Mouse (Mus musculus) embryonic facial prominence, embryonic 15.5 days (tissue): ENCODE data around the gene Fam81b. TPM values are rescaled to one million over a fixed set of nuclear protein-coding genes. Genes with fewer than 3 reads are reported as not detected.
"Not testable (repeated sequence)": the region's sequence is repeated elsewhere in the genome, so short reads cannot be mapped to it uniquely, and the experiment has no call there.

Source experiments
- ATAC-seq: fragments of 200-750 bp; cut with Nextera tagmentation; 2 replicates; pipeline ENCODE4 v1.8.0; 2017; ENCODE audit warnings: low read depth, moderate TSS enrichment; ENCODE audit not compliant: insufficient number of reproducible peaks, low FRiP score, low TSS enrichment
- H3K27ac ChIP-seq: fragments of 300-500 bp; sonication (generic); replicated peaks from 2 replicates; pipeline ENCODE4 v1.5.1; 2015; ENCODE audit warnings: mild to moderate bottlenecking, inconsistent platforms
- H3K27me3 ChIP-seq: fragments of 300-500 bp; sonication (generic); 2 replicates; pipeline ENCODE4 v1.6.1; 2015; ENCODE audit warnings: inconsistent platforms
- H3K36me3 ChIP-seq: fragments of 300-500 bp; sonication (generic); 2 replicates; pipeline ENCODE4 v1.6.1; 2015; ENCODE audit warnings: mild to moderate bottlenecking, inconsistent platforms
- H3K4me1 ChIP-seq: fragments of 300-500 bp; sonication (generic); 2 replicates; pipeline ENCODE4 v1.6.1; 2015; ENCODE audit warnings: inconsistent platforms
- H3K4me2 ChIP-seq: fragments of 300-500 bp; sonication (generic); replicated peaks from 2 replicates; pipeline ENCODE4 v1.6.1; 2015; ENCODE audit warnings: mild to moderate bottlenecking, inconsistent platforms
- H3K4me3 ChIP-seq: fragments of 300-500 bp; sonication (generic); replicated peaks from 2 replicates; pipeline ENCODE4 v1.5.1; 2015; ENCODE audit warnings: mild to moderate bottlenecking, inconsistent platforms
- H3K9ac ChIP-seq: fragments of 300-500 bp; sonication (generic); 2 replicates; pipeline ENCODE4 v1.6.1; 2015; ENCODE audit warnings: inconsistent platforms
- H3K9me3 ChIP-seq: fragments of 300-500 bp; sonication (generic); replicated peaks from 2 replicates; pipeline ENCODE4 v1.6.1; 2016; ENCODE audit warnings: inconsistent platforms
- WGBS: fragments of 180-500 bp; shearing (Covaris S2); methylation state at CpG from one replicate; pipeline ENCODE4 v1.1.7; 2015; 5-methylcytosine and 5-hydroxymethylcytosine counted together
- polyA plus RNA-seq: library from polyadenylated mRNA; unstranded; fragments of >200 nt; fragmentation: Nextera tagmentation; extraction: Ambion mirVana; gene quantifications from 2 replicates; pipeline ENCODE4 v1.2.1, GENCODE M21; 2015

Fam81b gene
- polyA plus RNA-seq, result 2.3 and 2.9 TPM in 2 replicates

GRCm38 (mm10) chr13:76304637-76305122 lies at the start of gene Fam81b:
TSS of gene Fam81b (minus strand) at chr13:76305072.
- Histone ChIP-seq H3K9me3 (no peaks in the 10 kb centered on the region), H3K27me3 (no peaks in the 10 kb centered on the region), H3K4me1 (no peaks in the 10 kb centered on the region), H3K4me2 (no peak within 1 kb of the TSS), H3K9ac (no peak within 1 kb of the TSS), H3K4me3 (no peak within 1 kb of the TSS), H3K27ac (no peak within 1 kb of the TSS), H3K36me3 (no peaks in the 10 kb centered on the region)
- no peak for ATAC-seq
- WGBS, result 35% methylated on average over 7 of the region's 7 CpGs

GRCm38 (mm10) chr13:76345941-76346340 lies 41.1 kb upstream of the Fam81b start:
- not testable (repeated sequence) for H3K9ac ChIP-seq, H3K4me2 ChIP-seq, ATAC-seq, H3K36me3 ChIP-seq, H3K4me1 ChIP-seq, H3K27ac ChIP-seq, H3K9me3 ChIP-seq, H3K27me3 ChIP-seq, H3K4me3 ChIP-seq
- 83% methylated on average over 19 of the region's 21 CpGs for WGBS

- Histone ChIP-seq H3K27me3 (no peaks in the 10 kb centered on the region), H3K27ac (no peak overlapping the region), H3K36me3 (no peaks in the 10 kb centered on the region), H3K4me3 (no peak overlapping the region), H3K9ac (no peak overlapping the region), H3K4me2 (no peak overlapping the region), H3K9me3 (no peaks in the 10 kb centered on the region), H3K4me1 (no peaks in the 10 kb centered on the region)
- ATAC-seq, result no peak
- 41% methylated on average over 3 of the region's 3 CpGs for WGBS
Observed at GRCm38 (mm10) chr13:76318635-76319034, 13.8 kb upstream of the Fam81b start.

GRCm38 (mm10) chr13:76311580-76311979 lies 6.7 kb upstream of the Fam81b start:
- Histone ChIP-seq H3K36me3 (no peaks in the 10 kb centered on the region), H3K27ac (no peak overlapping the region), H3K4me3 (no peak overlapping the region), H3K27me3 (no peaks in the 10 kb centered on the region), H3K9me3 (no peaks in the 10 kb centered on the region), H3K9ac (no peak overlapping the region), H3K4me2 (no peak overlapping the region), H3K4me1 (no peaks in the 10 kb centered on the region)
- ATAC-seq, result no peak
- WGBS, result 84% methylated on average over 7 of the region's 7 CpGs

- H3K4me1 ChIP-seq, result no peaks in the 10 kb centered on the region
- 30% methylated on average over 1 of the region's 1 CpGs for WGBS
- H3K27me3 ChIP-seq, result no peaks in the 10 kb centered on the region
- H3K4me2 ChIP-seq, result no peak overlapping the region
- H3K9ac ChIP-seq, result no peak overlapping the region
- no peak overlapping the region for H3K4me3 ChIP-seq
- H3K27ac ChIP-seq, result no peak overlapping the region
- no peak for ATAC-seq
- H3K36me3 ChIP-seq, result no peaks in the 10 kb centered on the region
- H3K9me3 ChIP-seq, result no peaks in the 10 kb centered on the region
Observed at GRCm38 (mm10) chr13:76308811-76309210, 3.9 kb upstream of the Fam81b start.

- H3K27ac ChIP-seq, result no peak overlapping the region
- H3K4me1 ChIP-seq, result no peaks in the 10 kb centered on the region
- H3K4me3 ChIP-seq, result no peak overlapping the region
- H3K9me3 ChIP-seq, result no peaks in the 10 kb centered on the region
- H3K27me3 ChIP-seq, result no peaks in the 10 kb centered on the region
- WGBS, result 61% methylated on average over 2 of the region's 2 CpGs
- no peaks in the 10 kb centered on the region for H3K36me3 ChIP-seq
- no peak overlapping the region for H3K4me2 ChIP-seq
- no peak for ATAC-seq
- no peak overlapping the region for H3K9ac ChIP-seq
Observed at GRCm38 (mm10) chr13:76305655-76306365, 938 bp upstream of the Fam81b start.

GRCm38 (mm10) chr13:76305241-76305640 lies 369 bp upstream of the Fam81b start:
- H3K4me2 ChIP-seq, result no peak overlapping the region
- 85% methylated on average over 3 of the region's 3 CpGs for WGBS
- H3K27me3 ChIP-seq, result no peaks in the 10 kb centered on the region
- no peaks in the 10 kb centered on the region for H3K4me1 ChIP-seq
- no peaks in the 10 kb centered on the region for H3K9me3 ChIP-seq
- ATAC-seq, result no peak
- no peaks in the 10 kb centered on the region for H3K36me3 ChIP-seq
- H3K27ac ChIP-seq, result no peak overlapping the region
- H3K4me3 ChIP-seq, result no peak overlapping the region
- H3K9ac ChIP-seq, result no peak overlapping the region

GRCm38 (mm10) chr13:76304201-76304600 lies 671 bp downstream of the Fam81b start:
- no peaks in the 10 kb centered on the region for H3K27me3 ChIP-seq
- no peak overlapping the region for H3K27ac ChIP-seq
- H3K9ac ChIP-seq, result no peak overlapping the region
- no peak overlapping the region for H3K4me3 ChIP-seq
- H3K9me3 ChIP-seq, result no peaks in the 10 kb centered on the region
- no peaks in the 10 kb centered on the region for H3K36me3 ChIP-seq
- H3K4me1 ChIP-seq, result no peaks in the 10 kb centered on the region
- WGBS, result 74% methylated on average over 1 of the region's 1 CpGs
- ATAC-seq, result no peak
- H3K4me2 ChIP-seq, result no peak overlapping the region

- Histone ChIP-seq H3K9me3 (no peaks in the 10 kb centered on the region), H3K27ac (no peak overlapping the region), H3K36me3 (no peaks in the 10 kb centered on the region), H3K9ac (no peak overlapping the region), H3K4me2 (no peak overlapping the region), H3K4me3 (no peak overlapping the region), H3K27me3 (no peaks in the 10 kb centered on the region), H3K4me1 (no peaks in the 10 kb centered on the region)
- WGBS, result 89% methylated on average over 1 of the region's 1 CpGs
- no peak for ATAC-seq
Observed at GRCm38 (mm10) chr13:76303160-76303559, 1.7 kb downstream of the Fam81b start.

GRCm38 (mm10) chr13:76302056-76302455 lies 2.8 kb downstream of the Fam81b start:
- no peaks in the 10 kb centered on the region for H3K4me1 ChIP-seq
- no peak for ATAC-seq
- no peak overlapping the region for H3K9ac ChIP-seq
- no peak overlapping the region for H3K4me2 ChIP-seq
- no peaks in the 10 kb centered on the region for H3K36me3 ChIP-seq
- H3K27me3 ChIP-seq, result no peaks in the 10 kb centered on the region
- H3K4me3 ChIP-seq, result no peak overlapping the region
- WGBS, result 54% methylated on average over 2 of the region's 2 CpGs
- no peak overlapping the region for H3K27ac ChIP-seq
- no peaks in the 10 kb centered on the region for H3K9me3 ChIP-seq

GRCm38 (mm10) chr13:76292050-76292449 lies 12.8 kb downstream of the Fam81b start:
- Histone ChIP-seq H3K4me3 (no peak overlapping the region), H3K4me1 (no peaks in the 10 kb centered on the region)
- no peak for ATAC-seq

GRCm38 (mm10) chr13:76284597-76284996 lies 20.3 kb downstream of the Fam81b start:
- H3K4me1 ChIP-seq, result no peaks in the 10 kb centered on the region
- H3K9ac ChIP-seq, result no peak overlapping the region
- no peak overlapping the region for H3K4me2 ChIP-seq
- no peak overlapping the region for H3K4me3 ChIP-seq
- no peak for ATAC-seq
- H3K27ac ChIP-seq, result no peak overlapping the region
- no peaks in the 10 kb centered on the region for H3K9me3 ChIP-seq
- no peaks in the 10 kb centered on the region for H3K36me3 ChIP-seq
- 86% methylated on average over 3 of the region's 3 CpGs for WGBS
- H3K27me3 ChIP-seq, result no peaks in the 10 kb centered on the region

More at GRCm38 (mm10) chr13:76292050-76292449, 12.8 kb downstream of the Fam81b start:
- H3K27ac ChIP-seq, result no peak overlapping the region
- H3K9ac ChIP-seq, result no peak overlapping the region
- 63% methylated on average over 4 of the region's 4 CpGs for WGBS
- H3K27me3 ChIP-seq, result no peaks in the 10 kb centered on the region
- H3K36me3 ChIP-seq, result no peaks in the 10 kb centered on the region
- no peak overlapping the region for H3K4me2 ChIP-seq
- H3K9me3 ChIP-seq, result no peaks in the 10 kb centered on the region
